Mouse (Mus musculus): ENCODE results near the gene Mvd. TPM values are rescaled to one million over a fixed set of nuclear protein-coding genes. Genes with fewer than 3 reads are reported as not detected.

Gene Mvd
- polyA plus RNA-seq (2015; fragmentation: Nextera tagmentation; extraction: Ambion mirVana), result 19.7 and 21.8 TPM in 2 replicates

- no peaks in the 10 kb centered on the region for H3K27me3 ChIP-seq (replicated peaks)
- WGBS, result under 1% methylated on average over 47 of the region's 47 CpGs
- no peaks in the 10 kb centered on the region for H3K9me3 ChIP-seq
- peak within 1 kb of the TSS; percentile 100 for H3K4me2 ChIP-seq
- peaks cover 8% of the 10 kb centered on the region for H3K36me3 ChIP-seq
- peak within 1 kb of the TSS; percentile 99 for H3K27ac ChIP-seq (replicated peaks)
- peaks cover 31% of the 10 kb centered on the region for H3K4me1 ChIP-seq
- peak within 1 kb of the TSS; percentile 92 for H3K9ac ChIP-seq
- peak within 1 kb of the TSS; percentile 82 for H3K4me3 ChIP-seq
- peak; percentile 95 for ATAC-seq (ENCODE audit: extremely low read depth, insufficient number of reproducible peaks, low FRiP score, low TSS enrichment)
These were observed at the start of gene Mvd for GRCm38 (mm10) chr8:122443262-122444006. Gene Mvd (minus strand): TSS chr8:122443422.

GRCm38 (mm10) chr8:122488387-122488786, 45.2 kb upstream of the Mvd start:
- Histone ChIP-seq H3K9ac (no peak overlapping the region), H3K4me2 (no peak overlapping the region), H3K4me3 (no peak overlapping the region), H3K4me1 (no peaks in the 10 kb centered on the region), H3K27ac (replicated peaks) (no peak overlapping the region), H3K36me3 (peaks cover 97% of the 10 kb centered on the region), H3K27me3 (replicated peaks) (no peaks in the 10 kb centered on the region), H3K9me3 (no peaks in the 10 kb centered on the region)
- no peak for ATAC-seq (ENCODE audit: extremely low read depth, insufficient number of reproducible peaks, low FRiP score, low TSS enrichment)
- WGBS, result 94% methylated on average over 9 of the region's 9 CpGs

- 91% methylated on average over 12 of the region's 12 CpGs for WGBS
- ATAC-seq (ENCODE audit: extremely low read depth, insufficient number of reproducible peaks, low FRiP score, low TSS enrichment), result no peak
- H3K27ac ChIP-seq (replicated peaks), result no peak overlapping the region
- H3K4me2 ChIP-seq, result no peak overlapping the region
- H3K27me3 ChIP-seq (replicated peaks), result no peaks in the 10 kb centered on the region
- H3K9ac ChIP-seq, result no peak overlapping the region
- no peak overlapping the region for H3K4me3 ChIP-seq
- no peaks in the 10 kb centered on the region for H3K9me3 ChIP-seq
- H3K36me3 ChIP-seq, result peaks cover 99% of the 10 kb centered on the region
- H3K4me1 ChIP-seq, result no peaks in the 10 kb centered on the region
These were observed 41.6 kb upstream of the Mvd start for GRCm38 (mm10) chr8:122484831-122485230.

GRCm38 (mm10) chr8:122483877-122484276, 40.7 kb upstream of the Mvd start:
- no peak overlapping the region for H3K9ac ChIP-seq
- H3K4me2 ChIP-seq, result no peak overlapping the region
- no peak overlapping the region for H3K27ac ChIP-seq (replicated peaks)
- H3K4me3 ChIP-seq, result no peak overlapping the region
- ATAC-seq (ENCODE audit: extremely low read depth, insufficient number of reproducible peaks, low FRiP score, low TSS enrichment), result no peak
- no peaks in the 10 kb centered on the region for H3K4me1 ChIP-seq
- H3K9me3 ChIP-seq, result no peaks in the 10 kb centered on the region
- peaks cover 99% of the 10 kb centered on the region for H3K36me3 ChIP-seq
- 97% methylated on average over 7 of the region's 7 CpGs for WGBS
- H3K27me3 ChIP-seq (replicated peaks), result no peaks in the 10 kb centered on the region

- no peak overlapping the region for H3K4me3 ChIP-seq
- WGBS, result 92% methylated on average over 8 of the region's 8 CpGs
- H3K9me3 ChIP-seq, result no peaks in the 10 kb centered on the region
- H3K36me3 ChIP-seq, result peaks cover 99% of the 10 kb centered on the region
- no peaks in the 10 kb centered on the region for H3K4me1 ChIP-seq
- no peak overlapping the region for H3K9ac ChIP-seq
- no peak overlapping the region for H3K4me2 ChIP-seq
- H3K27ac ChIP-seq (replicated peaks), result no peak overlapping the region
- ATAC-seq (ENCODE audit: extremely low read depth, insufficient number of reproducible peaks, low FRiP score, low TSS enrichment), result no peak
- no peaks in the 10 kb centered on the region for H3K27me3 ChIP-seq (replicated peaks)
These were observed 39.2 kb upstream of the Mvd start for GRCm38 (mm10) chr8:122482448-122482847.

- ATAC-seq (ENCODE audit: extremely low read depth, insufficient number of reproducible peaks, low FRiP score, low TSS enrichment), result peak; percentile 87
- Histone ChIP-seq H3K4me3 (peak within 1 kb of the TSS; percentile 99), H3K9me3 (no peaks in the 10 kb centered on the region), H3K27me3 (replicated peaks) (no peaks in the 10 kb centered on the region), H3K27ac (replicated peaks) (peak within 1 kb of the TSS; percentile 90), H3K4me2 (peak within 1 kb of the TSS; percentile 92), H3K36me3 (peaks cover 65% of the 10 kb centered on the region), H3K4me1 (peaks cover 25% of the 10 kb centered on the region), H3K9ac (peak within 1 kb of the TSS; percentile 98)
- WGBS, result under 1% methylated on average over 103 of the region's 103 CpGs
These were observed 32.5 kb upstream of the Mvd start, which contains the start of the genes Rnf166 and Ctu2 for GRCm38 (mm10) chr8:122475580-122476320. Gene Rnf166 (minus strand): TSS chr8:122476064. Gene Ctu2 (plus strand): TSS chr8:122476143.

- Histone ChIP-seq H3K27me3 (replicated peaks) (no peaks in the 10 kb centered on the region), H3K27ac (replicated peaks) (peak overlapping the region; percentile 90), H3K36me3 (peaks cover 63% of the 10 kb centered on the region), H3K4me1 (peaks cover 25% of the 10 kb centered on the region), H3K4me3 (peak overlapping the region; percentile 99), H3K4me2 (peak overlapping the region; percentile 92), H3K9ac (peak overlapping the region; percentile 98), H3K9me3 (no peaks in the 10 kb centered on the region)
- WGBS, result 4% methylated on average over 16 of the region's 16 CpGs
- no peak for ATAC-seq (ENCODE audit: extremely low read depth, insufficient number of reproducible peaks, low FRiP score, low TSS enrichment)
These were observed 31.8 kb upstream of the Mvd start for GRCm38 (mm10) chr8:122474951-122475560.

GRCm38 (mm10) chr8:122473911-122474421, 30.7 kb upstream of the Mvd start:
- peaks cover 63% of the 10 kb centered on the region for H3K36me3 ChIP-seq
- H3K4me2 ChIP-seq, result peak overlapping the region; percentile 92
- H3K4me3 ChIP-seq, result peak overlapping the region; percentile 99; the same call in 1 of the 2 replicates
- ATAC-seq (ENCODE audit: extremely low read depth, insufficient number of reproducible peaks, low FRiP score, low TSS enrichment), result no peak
- 0 out of 2 replicates have a peak overlapping the region, but pooled peaks have one; percentile 90 for H3K27ac ChIP-seq (replicated peaks)
- peaks cover 25% of the 10 kb centered on the region for H3K4me1 ChIP-seq
- H3K9me3 ChIP-seq, result no peaks in the 10 kb centered on the region
- 79% methylated on average over 8 of the region's 8 CpGs for WGBS
- H3K9ac ChIP-seq, result peak overlapping the region; percentile 98
- H3K27me3 ChIP-seq (replicated peaks), result no peaks in the 10 kb centered on the region

- 81% methylated on average over 5 of the region's 5 CpGs for WGBS
- H3K4me3 ChIP-seq, result no peak overlapping the region
- H3K27ac ChIP-seq (replicated peaks), result no peak overlapping the region
- H3K27me3 ChIP-seq (replicated peaks), result no peaks in the 10 kb centered on the region
- H3K9me3 ChIP-seq, result no peaks in the 10 kb centered on the region
- no peak overlapping the region for H3K4me2 ChIP-seq
- peaks cover 80% of the 10 kb centered on the region for H3K36me3 ChIP-seq
- H3K9ac ChIP-seq, result no peak overlapping the region
- H3K4me1 ChIP-seq, result peaks cover 16% of the 10 kb centered on the region
- ATAC-seq (ENCODE audit: extremely low read depth, insufficient number of reproducible peaks, low FRiP score, low TSS enrichment), result no peak
These were observed 27.5 kb upstream of the Mvd start for GRCm38 (mm10) chr8:122470691-122471090.

GRCm38 (mm10) chr8:122469965-122470364, 26.7 kb upstream of the Mvd start:
- no peaks in the 10 kb centered on the region for H3K9me3 ChIP-seq
- H3K4me3 ChIP-seq, result no peak overlapping the region
- no peak for ATAC-seq (ENCODE audit: extremely low read depth, insufficient number of reproducible peaks, low FRiP score, low TSS enrichment)
- peaks cover 16% of the 10 kb centered on the region for H3K4me1 ChIP-seq
- H3K27me3 ChIP-seq (replicated peaks), result no peaks in the 10 kb centered on the region
- H3K9ac ChIP-seq, result no peak overlapping the region
- H3K4me2 ChIP-seq, result no peak overlapping the region
- peaks cover 87% of the 10 kb centered on the region for H3K36me3 ChIP-seq
- 87% methylated on average over 10 of the region's 10 CpGs for WGBS
- H3K27ac ChIP-seq (replicated peaks), result no peak overlapping the region

GRCm38 (mm10) chr8:122469407-122469806, 26.2 kb upstream of the Mvd start:
- ATAC-seq (ENCODE audit: extremely low read depth, insufficient number of reproducible peaks, low FRiP score, low TSS enrichment), result no peak
- 58% methylated on average over 6 of the region's 6 CpGs for WGBS
- Histone ChIP-seq H3K4me2 (no peak overlapping the region), H3K27ac (replicated peaks) (no peak overlapping the region), H3K36me3 (peaks cover 87% of the 10 kb centered on the region), H3K4me3 (no peak overlapping the region), H3K27me3 (replicated peaks) (no peaks in the 10 kb centered on the region), H3K9me3 (no peaks in the 10 kb centered on the region), H3K9ac (no peak overlapping the region), H3K4me1 (peaks cover 16% of the 10 kb centered on the region)

Measured in heart, embryonic 13.5 days (tissue).